Mouse (Mus musculus) kidney, adult 2 months (tissue): ENCODE data around the gene Phgdh.

Experiments used
- CTCF ChIP-seq: fragments of 200-500 bp; conservative IDR thresholded peaks from 2 replicates; pipeline ENCODE4 v1.5.1; 2011; ENCODE audit warnings: low read depth, mild to moderate bottlenecking, control low read depth, low read length, moderate library complexity, mixed read lengths; ENCODE audit not compliant: insufficient read depth, insufficient read length
- POLR2A ChIP-seq: fragments of 200-500 bp; IDR thresholded peaks from one replicate; pipeline ENCODE4 v1.6.1; 2011; ENCODE audit warnings: low read depth, low read length, control low read depth

DNA sequence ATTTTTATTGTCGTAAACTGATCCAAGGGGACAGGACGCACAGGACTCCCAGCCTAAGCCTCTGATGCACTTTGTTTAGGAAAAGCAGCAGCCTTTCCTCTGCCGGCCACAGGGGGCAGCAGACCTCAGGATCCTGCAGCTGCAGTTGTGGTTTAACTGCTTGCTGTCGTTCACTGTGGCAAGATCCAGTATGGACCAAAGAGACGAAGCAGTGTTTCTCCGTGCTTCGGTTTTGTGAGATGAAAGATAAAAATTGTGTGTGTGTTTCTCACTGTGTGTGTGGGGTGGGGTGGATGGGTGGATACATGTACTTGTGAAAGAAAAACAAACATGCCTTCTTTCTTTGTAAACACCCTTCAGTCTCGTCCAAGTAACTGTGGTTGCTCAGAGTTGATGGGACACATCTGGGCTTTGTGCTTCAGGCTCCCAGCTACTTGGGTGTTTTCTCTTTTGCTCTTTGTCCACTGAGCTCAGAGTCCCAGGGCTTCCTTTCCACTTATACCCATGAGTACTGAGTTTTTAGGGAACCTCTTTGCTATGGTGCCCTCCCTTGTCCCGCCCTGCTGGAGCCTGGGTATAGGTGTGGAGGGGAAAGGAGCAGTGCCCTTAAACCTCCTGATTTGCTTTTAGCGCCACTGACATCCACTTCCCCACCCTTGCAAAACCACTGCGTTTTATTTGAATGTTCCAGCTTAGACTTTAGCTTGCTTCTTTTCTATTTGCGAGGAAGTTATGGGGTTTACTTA is 58.7 kb downstream of the Phgdh start:
- TF ChIP-seq CTCF: peak; percentile 90
- TF ChIP-seq POLR2A: no peak
